Mouse (Mus musculus) MEL (cell line): ENCODE results near the gene Dcdc2b.

Experiments used
- CTCF ChIP-seq, 3 experiments: IDR thresholded peaks in 2 of 3; conservative IDR thresholded peaks in 1 of 3; 2 replicates each; pipeline ENCODE4 v1.5.1; 2011 to 2012; ENCODE audit warnings: low read length in 3 of 3, low read depth in 2 of 3, mild to moderate bottlenecking in 2 of 3, improper control_type of control experiment in 1 of 3, inconsistent platforms in 1 of 3, mixed read lengths in 1 of 3, moderate library complexity in 1 of 3; ENCODE audit not compliant: control insufficient read depth in 1 of 3, insufficient read depth in 1 of 3, poor library complexity in 1 of 3, severe bottlenecking in 1 of 3
- POLR2A ChIP-seq, 2 experiments: IDR thresholded peaks; 2 replicates each; pipeline ENCODE4 v1.6.1; 2011 to 2012; ENCODE audit warnings: low read length in 2 of 2, mild to moderate bottlenecking in 2 of 2, control low read depth in 1 of 2, improper control_type of control experiment in 1 of 2, low read depth in 1 of 2, moderate library complexity in 1 of 2; ENCODE audit not compliant: control insufficient read depth in 1 of 2, insufficient read depth in 1 of 2, poor library complexity in 1 of 2
- UBTF ChIP-seq: IDR thresholded peaks from 2 replicates; pipeline ENCODE4 v1.6.1; 2012; ENCODE audit warnings: low read depth, mild to moderate bottlenecking, inconsistent platforms, low read length, improper control_type of control experiment, moderate library complexity, borderline replicate concordance; ENCODE audit not compliant: insufficient read depth
- USF1 ChIP-seq: IDR thresholded peaks from 2 replicates; pipeline ENCODE4 v1.6.1; 2014; ENCODE audit warnings: low read depth, mild to moderate bottlenecking, inconsistent platforms, low read length, improper control_type of control experiment, moderate library complexity

DNA sequence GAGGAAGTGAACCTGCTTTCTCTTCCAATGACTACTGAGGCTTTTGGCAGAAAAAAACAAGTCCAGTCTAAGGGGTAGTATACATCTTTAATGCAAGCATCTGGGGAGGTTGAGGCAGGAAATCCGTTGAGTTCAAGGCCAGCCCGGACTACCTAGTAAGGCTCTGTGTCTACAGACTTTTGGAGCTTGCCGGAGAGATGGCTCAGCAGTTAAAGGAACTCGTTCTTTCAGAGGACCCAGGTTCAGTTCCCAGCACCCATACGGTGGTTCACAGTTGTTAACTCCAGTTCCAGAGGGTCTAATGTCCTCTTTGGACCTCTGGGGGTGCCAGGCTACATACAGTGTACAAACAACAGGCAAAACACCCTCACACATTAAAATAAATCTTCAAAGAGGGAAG is 4.0 kb upstream of the Dcdc2b start:
- TF ChIP-seq UBTF (no peak), CTCF (IDR thresholded peaks at IDR 0.05 in 2 of 3, conservative IDR thresholded peaks at IDR 0.05 in 1 of 3; ENCODE audit: control insufficient read depth in 1 of 3, insufficient read depth in 1 of 3, low read depth in 2 of 3, low read length in 3 of 3, poor library complexity in 1 of 3, severe bottlenecking in 1 of 3) (no peak), USF1 (no peak), POLR2A (IDR thresholded peaks at IDR 0.05; ENCODE audit: control insufficient read depth in 1 of 2, insufficient read depth in 1 of 2, low read depth in 1 of 2, low read length in 2 of 2, poor library complexity in 1 of 2) (no peak)
